Mouse (Mus musculus): Measurements from ENCODE around the gene Corin. TPM values are rescaled to one million over a fixed set of nuclear protein-coding genes. Genes with fewer than 3 reads are reported as not detected.

Gene Corin
- total RNA-seq (2021), result 10 to 100 TPM; 69.0 to 98.5 TPM

DNA sequence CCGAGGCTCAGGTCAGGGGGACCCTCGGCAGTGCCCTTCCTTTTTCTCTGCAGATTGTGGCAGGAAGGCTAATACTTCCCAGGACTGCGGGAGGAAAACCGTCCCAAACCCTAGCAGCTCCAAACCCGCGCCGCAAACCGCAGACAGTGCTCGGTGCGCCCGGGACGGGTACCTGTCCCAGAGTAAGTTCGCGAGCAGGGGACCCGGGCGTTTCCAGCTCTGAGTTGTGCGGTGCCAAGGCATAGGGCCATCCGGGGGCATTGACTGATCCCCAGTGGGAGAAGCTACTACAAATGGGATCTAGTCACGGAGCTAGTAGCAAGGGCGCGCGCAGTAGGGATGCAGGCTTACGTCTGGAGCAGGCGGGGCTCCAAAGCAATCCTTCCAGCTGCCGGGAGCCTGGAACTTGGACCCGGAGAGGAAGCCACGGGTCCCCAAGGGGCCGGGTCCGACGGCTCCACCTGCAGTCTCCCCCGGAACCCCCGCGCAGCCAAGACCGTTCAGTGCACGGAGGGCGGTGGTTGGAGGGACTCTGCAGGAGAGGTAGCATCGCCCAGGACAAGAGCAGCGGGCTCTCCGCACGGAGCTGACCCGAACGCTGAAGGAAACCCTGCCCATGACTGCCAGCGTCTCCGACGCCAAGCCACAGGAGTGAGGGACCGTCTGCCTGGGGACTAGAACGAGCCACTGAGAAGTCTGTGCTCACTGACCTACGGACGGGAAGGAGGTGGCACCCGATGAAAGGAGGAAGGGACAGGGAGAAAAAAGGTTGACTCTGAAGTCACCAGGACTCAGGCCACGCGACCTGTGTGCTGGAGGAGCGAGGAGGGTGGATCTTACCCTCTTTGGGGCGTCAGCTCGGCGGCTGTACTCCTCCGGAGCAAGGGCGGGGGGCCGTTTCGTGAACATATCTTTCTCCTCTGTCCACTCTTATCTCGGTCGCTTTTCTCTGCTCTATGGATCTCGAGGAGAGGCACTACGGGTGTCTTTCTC lies at the start of gene Corin:
Gene Corin, minus strand, starts transcription at position 943 of the 993 bp plus-strand sequence.
- peak; percentile 43 to 54 for DNase-seq
- intact Hi-C loops (cut with DNase I), result loop anchor here (2.0 to 10.0 kb wide), 3 partner anchors 77 to 201 kb away; no protein-coding TSS in a partner anchor

DNA sequence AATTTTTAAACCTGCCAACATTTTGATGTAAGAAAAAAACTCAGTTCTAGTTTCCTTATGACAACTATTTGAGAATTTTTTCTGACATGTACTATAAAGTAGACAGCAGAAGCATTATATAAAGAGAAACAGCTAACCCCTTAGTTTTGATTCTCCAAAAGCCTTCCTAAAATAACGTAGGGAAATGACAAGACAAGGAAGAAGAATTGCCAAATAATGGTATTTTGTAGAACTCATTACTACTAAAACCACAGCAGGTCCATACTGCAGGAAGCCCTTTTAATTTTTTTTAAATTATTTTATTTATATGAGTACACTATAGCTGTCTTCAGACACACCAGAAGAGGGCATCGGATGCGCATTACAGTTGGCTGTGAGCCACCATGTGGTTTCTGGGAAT lies 46.9 kb upstream of the Corin start:
- intact Hi-C loops (cut with DNase I), result no loop called here
- no peak for DNase-seq

GRCm38 (mm10) chr5:72528896-72529295 lies 24.6 kb upstream of the Corin start:
- DNase-seq, result peak; percentile 29 to 32
- intact Hi-C loops (cut with DNase I), result no loop called here

DNA sequence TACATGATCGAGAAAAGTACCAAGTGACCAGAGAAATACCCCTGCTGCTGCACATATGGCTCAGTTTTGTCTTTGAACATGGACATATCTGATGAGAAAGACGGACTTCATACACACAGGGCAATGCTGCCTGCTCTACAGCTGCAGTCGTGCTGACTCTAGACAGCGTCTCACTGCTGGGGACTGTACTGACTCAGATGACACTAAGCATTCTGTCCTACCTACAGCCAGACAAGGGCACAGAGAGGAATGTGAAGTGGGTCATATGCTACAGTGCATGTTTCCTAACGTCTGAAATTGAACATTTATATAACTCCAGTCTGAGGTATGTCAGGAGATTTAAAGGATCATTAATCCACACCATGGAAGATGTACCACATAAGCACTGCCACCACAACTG lies 9.5 kb upstream of the Corin start:
- no peak for DNase-seq
- intact Hi-C loops (cut with DNase I), result no loop called here

GRCm38 (mm10) chr5:72505740-72506139 lies 1.5 kb upstream of the Corin start:
- peak; percentile 47 to 53 for DNase-seq
- intact Hi-C loops (cut with DNase I), result loop anchor here (2.0 to 10.0 kb wide), 2 partner anchors 155 to 199 kb away; no protein-coding TSS in a partner anchor

- no peak for DNase-seq
- intact Hi-C loops (cut with DNase I), result loop anchor here (5.0 to 10.0 kb wide), 2 partner anchors 75 to 202 kb away; no protein-coding TSS in a partner anchor
These were observed 1.5 kb downstream of the Corin start for GRCm38 (mm10) chr5:72502778-72503177.

- intact Hi-C loops (cut with DNase I), result loop anchor here (5.0 to 10.0 kb wide), 2 partner anchors 74 to 203 kb away; no protein-coding TSS in a partner anchor
- peak in 1 of 2 experiments; percentile 21 for DNase-seq
These were observed 2.5 kb downstream of the Corin start for GRCm38 (mm10) chr5:72501763-72502162.

DNA sequence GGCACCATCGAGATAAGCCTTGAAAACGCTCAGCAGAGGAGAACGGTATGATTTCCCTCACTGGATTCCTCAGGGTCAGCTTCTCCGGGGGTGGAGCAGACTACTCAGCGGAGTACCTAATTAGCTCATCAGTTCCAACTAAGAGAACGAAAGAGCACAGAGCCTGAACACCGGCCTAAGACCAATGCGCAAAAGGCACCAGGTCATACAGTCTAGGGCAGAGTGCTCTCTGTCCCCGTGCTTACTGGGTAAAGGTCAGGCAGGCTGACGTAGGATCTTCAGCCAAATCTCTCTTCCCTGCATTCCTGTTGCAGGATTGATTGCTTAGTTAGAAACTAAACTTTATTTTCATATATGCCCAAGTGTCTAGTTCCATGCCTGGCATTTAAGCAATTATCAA lies 6.0 kb downstream of the Corin start:
- intact Hi-C loops (cut with DNase I), result loop anchor here (2.0 kb wide), 1 partner anchor 51 kb away; no protein-coding TSS in a partner anchor
- DNase-seq, result peak in 1 of 2 experiments; percentile 19

DNA sequence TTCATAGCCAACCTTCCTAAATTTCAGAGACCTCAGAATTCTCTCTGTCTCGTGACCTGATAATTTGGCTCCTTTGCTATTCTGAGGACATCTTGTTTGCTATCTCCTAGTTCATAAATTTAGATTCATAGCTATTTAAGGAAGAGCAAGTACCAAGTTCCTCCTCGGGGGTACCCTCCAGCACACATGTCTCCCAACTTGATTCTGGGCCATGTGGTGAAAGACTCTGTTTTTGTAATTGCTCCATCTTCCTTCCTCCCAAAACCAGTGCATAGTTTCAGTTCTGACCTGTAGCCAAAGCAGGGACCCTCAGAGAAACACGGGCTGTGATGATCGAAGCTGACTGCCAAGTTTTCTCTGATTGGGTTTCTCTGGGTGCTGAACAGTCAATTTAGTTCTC lies 7.5 kb downstream of the Corin start:
- intact Hi-C loops (cut with DNase I), result no loop called here
- no peak for DNase-seq

DNA sequence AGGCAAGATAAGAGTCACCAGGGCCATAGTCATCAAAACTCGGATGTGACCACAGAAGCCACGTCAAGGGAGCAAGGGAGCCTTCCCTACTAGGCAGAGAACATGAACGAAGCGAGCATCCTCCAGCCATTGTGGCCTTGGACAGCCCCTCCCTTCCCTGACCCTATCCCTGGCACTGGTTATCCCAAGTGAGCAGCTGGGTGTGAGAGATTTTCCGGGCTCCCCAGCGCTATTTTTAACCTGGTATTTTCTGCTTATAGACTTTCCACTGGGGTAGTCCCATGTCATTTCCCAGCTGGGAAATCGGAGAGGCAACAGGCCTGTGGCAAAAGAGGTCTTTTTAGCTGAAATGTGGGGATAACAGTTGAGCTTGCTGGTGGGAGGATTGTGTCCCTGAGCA lies 10.4 kb downstream of the Corin start:
- intact Hi-C loops (cut with DNase I), result no loop called here
- peak; percentile 65 for DNase-seq

DNA sequence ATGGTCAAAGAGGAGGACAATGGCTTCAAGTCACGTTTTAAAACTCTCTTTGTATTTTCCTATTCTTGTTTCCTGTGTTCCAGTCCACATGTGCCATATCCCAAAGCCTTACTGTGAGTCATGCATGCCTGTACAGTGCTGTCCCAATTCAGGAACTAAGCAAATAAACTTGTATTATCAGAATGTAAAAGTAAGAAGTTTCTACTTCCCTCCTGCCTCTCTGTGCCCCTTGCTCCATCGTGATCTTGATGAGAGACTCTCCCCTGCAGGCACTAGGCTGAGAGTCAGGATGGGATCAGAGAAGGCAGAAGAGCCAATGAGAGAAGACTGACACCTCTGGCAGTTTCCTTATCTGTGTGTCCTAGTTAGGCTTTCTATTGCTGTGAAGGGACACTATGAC lies 13.0 kb downstream of the Corin start:
- no peak for DNase-seq
- intact Hi-C loops (cut with DNase I), result no loop called here

DNA sequence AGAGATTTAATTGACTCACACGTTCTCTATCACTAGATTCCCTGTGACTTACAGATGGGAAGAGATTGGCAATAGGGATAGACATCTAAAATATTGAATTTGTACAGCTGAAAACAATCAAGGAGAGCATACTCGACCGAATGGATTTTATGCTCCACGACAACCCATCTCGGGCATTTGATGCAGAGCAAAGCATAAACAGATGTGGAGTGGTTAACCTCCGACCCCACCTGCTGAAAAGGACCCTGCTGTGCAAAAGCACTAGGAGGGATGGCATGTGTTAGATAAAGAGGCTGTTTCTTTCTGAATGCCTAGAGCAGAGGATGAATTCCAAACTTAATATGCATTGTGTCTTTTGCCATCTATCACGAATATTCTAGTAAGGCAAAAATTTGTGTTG lies 23.8 kb downstream of the Corin start:
- intact Hi-C loops (cut with DNase I), result no loop called here
- DNase-seq, result no peak

GRCm38 (mm10) chr5:72472317-72473009 lies 31.8 kb downstream of the Corin start:
- intact Hi-C loops (cut with DNase I), result no loop called here
- peak in 1 of 2 experiments; percentile 24 for DNase-seq

- no peak for DNase-seq
- intact Hi-C loops (cut with DNase I), result no loop called here
These were observed 32.5 kb downstream of the Corin start for GRCm38 (mm10) chr5:72471746-72472145.

DNA sequence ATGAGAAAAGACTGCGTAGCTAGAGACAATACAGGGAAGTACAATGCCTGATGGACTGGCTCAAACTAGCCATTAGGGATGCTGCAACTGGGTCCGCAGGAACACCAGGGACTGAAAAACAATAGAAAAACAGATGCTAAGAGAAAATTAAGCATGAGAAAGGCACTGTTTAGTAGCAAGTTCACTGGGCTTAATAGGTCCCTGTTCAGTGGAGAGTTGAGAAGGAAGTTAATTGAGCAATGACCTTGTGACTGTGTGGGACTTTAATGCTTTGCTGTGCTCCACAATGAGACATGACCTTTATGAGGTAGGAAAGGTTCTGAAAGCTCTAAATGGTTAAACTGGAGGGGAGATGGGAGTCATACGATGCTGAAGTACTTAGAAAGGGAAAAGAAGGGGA lies 39.3 kb downstream of the Corin start:
- DNase-seq, result no peak
- intact Hi-C loops (cut with DNase I), result no loop called here

DNA sequence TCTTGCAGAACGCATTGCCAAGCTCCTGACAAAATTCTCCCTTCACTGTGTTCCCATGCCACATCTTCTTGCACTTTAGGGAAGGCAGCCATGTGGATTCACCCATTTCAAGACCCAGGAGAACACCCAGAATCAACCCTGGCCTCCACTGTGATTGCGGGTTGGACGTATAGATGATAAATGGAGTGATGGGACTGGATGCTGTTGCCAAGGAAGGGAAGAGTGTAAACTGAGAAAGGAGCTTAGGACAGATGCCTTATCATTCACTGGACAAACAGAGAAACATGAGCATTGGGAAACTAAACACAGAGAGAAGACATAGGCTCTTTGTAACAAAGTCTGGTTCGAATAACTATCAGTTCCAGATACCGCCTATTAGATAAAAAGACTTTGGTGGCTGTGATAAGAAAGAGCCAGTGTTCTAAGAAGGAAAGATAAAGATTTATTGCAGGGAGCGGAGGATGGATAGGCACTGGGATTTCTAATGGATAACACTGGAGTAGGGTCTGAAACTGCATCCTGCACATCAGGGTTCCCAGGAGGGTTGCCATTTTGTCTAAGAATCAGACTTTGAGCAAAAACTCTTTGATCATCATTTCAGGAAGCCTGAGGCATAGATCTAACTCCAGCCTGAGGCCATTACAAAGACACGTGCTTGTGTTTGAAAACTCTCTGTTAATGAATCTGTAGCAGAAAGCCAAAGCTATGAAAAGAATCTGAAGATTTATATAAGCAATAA lies 44.7 kb downstream of the Corin start:
- no peak for DNase-seq
- intact Hi-C loops (cut with DNase I), result no loop called here

GRCm38 (mm10) chr5:72453690-72454089 lies 50.6 kb downstream of the Corin start:
- intact Hi-C loops (cut with DNase I), result no loop called here
- peak; percentile 53 to 64 for DNase-seq

- no peak for DNase-seq
- intact Hi-C loops (cut with DNase I), result no loop called here
These were observed 51.1 kb downstream of the Corin start for GRCm38 (mm10) chr5:72453176-72453575.

- intact Hi-C loops (cut with DNase I), result no loop called here
These were observed 51.5 kb downstream of the Corin start for GRCm38 (mm10) chr5:72452750-72453149.

DNA sequence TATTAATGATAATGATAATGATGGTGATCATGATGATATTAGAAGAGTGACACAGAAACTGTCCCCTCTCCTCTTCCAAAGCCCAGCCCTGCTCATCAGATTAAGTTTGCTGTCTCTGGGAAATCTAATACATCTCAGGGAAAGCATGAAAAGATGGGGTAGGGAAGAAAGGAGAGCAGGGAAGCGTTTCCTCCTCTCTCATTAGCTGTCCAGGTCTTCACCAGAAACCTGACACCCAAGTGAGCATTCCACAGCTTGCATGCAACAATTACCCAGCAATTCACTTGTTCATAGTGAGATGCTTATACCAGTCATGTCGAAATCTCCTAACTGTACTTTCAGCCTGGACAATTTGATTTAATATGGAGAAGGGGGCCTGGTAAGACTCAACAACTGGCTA lies 55.4 kb downstream of the Corin start:
- intact Hi-C loops (cut with DNase I), result no loop called here
- no peak for DNase-seq

More at GRCm38 (mm10) chr5:72452750-72453149, 51.5 kb downstream of the Corin start:
- no peak for DNase-seq
